20 mouse cellular contexts compared by ENCODE assay signal in the genomic region with DNA sequence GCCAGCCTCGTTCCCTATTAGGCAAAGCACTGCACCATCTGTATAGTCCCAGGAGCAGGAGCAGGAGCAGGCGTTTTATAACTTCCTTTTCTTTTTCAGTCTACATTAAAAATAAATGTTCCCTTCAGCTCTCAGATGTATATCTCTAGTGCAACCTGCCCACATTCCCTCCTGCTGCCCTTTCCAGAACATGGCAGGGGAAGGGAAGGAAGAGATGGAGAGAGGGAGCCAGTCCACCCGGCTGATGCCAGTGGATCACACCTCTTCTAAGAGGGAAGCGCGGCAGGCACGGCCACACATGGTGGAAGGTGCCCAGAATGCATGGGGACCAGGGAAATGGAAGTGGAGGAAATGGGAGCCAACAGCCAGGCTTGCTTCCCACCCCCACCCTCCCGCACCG. TPM values are rescaled to one million over a fixed set of nuclear protein-coding genes. Genes with fewer than 3 reads are reported as not detected.
DNase-seq lines count a peak whose midpoint lies in the region; ATAC-seq and TF ChIP-seq lines count a peak whose summit lies in the region.
"Had no signal": no experiment of that assay in that cellular context is flagged by ENCODE, and none has a peak within 500 bp of the region (broad histone marks: within the 10 kb centered on the region; RNA-seq: fewer than 3 reads in every experiment).

No protein-coding gene starts in this region.

- intact Hi-C loops in left cerebral cortex, postnatal 14 days (cut with DNase I): loop anchor here (5.0 kb wide), 1 partner anchor 56 kb away; a partner anchor contains a TSS

- H3K27me3 ChIP-seq in forebrain, embryonic 15.5 days: no peaks in the 10 kb centered on the region
- H3K27me3 ChIP-seq in forebrain, embryonic 12.5 days: no peaks in the 10 kb centered on the region
- H3K27me3 ChIP-seq in hindbrain, postnatal 0 days (ENCODE audit: insufficient read depth, low read length): no peaks in the 10 kb centered on the region
- H3K27me3 ChIP-seq: neural tube, embryonic 12.5 days had no signal

- no peak overlapping the region for H3K9ac ChIP-seq in forebrain, embryonic 15.5 days (replicated peaks)
- H3K9ac ChIP-seq in forebrain, embryonic 12.5 days: no peak overlapping the region
- no peak overlapping the region for H3K9ac ChIP-seq in hindbrain, postnatal 0 days (replicated peaks; ENCODE audit: low read length)
- H3K9ac ChIP-seq: hindbrain, embryonic 13.5 days; liver, postnatal 0 days; neural tube, embryonic 12.5 days had no signal

- no peak overlapping the region for H3K4me3 ChIP-seq in forebrain, embryonic 15.5 days
- H3K4me3 ChIP-seq in forebrain, embryonic 12.5 days (replicated peaks): no peak overlapping the region
- H3K4me3 ChIP-seq in hindbrain, postnatal 0 days (ENCODE audit: low read length): no peak overlapping the region
- H3K4me3 ChIP-seq: forebrain, embryonic 10.5 days; hindbrain, embryonic 13.5 days; neural tube, embryonic 12.5 days had no signal

- no peaks in the 10 kb centered on the region for H3K36me3 ChIP-seq in forebrain, embryonic 15.5 days
- H3K36me3 ChIP-seq in forebrain, embryonic 12.5 days (replicated peaks): no peaks in the 10 kb centered on the region
- H3K36me3 ChIP-seq in hindbrain, postnatal 0 days (ENCODE audit: insufficient read depth, low read length): no peaks in the 10 kb centered on the region
- H3K36me3 ChIP-seq: forebrain, embryonic 10.5 days; hindbrain, embryonic 13.5 days; neural tube, embryonic 12.5 days had no signal

- TF ChIP-seq CTCF in hindbrain, postnatal 0 days (IDR thresholded peaks at IDR 0.05; ENCODE audit: low read depth): no peak

- DNase-seq in layer of hippocampus, adult 9-11 months: peak; percentile 67
- DNase-seq in layer of hippocampus, adult 8-10 months (ENCODE audit: low spot score in 2 of 2): no peak
- DNase-seq in left cerebral cortex, postnatal 14 days (ENCODE audit: low spot score in 2 of 2): peak; percentile 53 to 79
- DNase-seq in right cerebral cortex, postnatal 36 days (ENCODE audit: low spot score in 2 of 2): peak; percentile 68 to 80
- no peak for DNase-seq in heart, adult 18-20 months
- no peak for DNase-seq in hindbrain, postnatal 0 days (ENCODE audit: low spot score)
- DNase-seq: cerebellum, adult 9-10 months; gastrocnemius, postnatal 14 days; kidney, postnatal 14 days; liver; liver, postnatal 0 days; lung, postnatal 14 days; thymus, adult 2 months had no signal

- ATAC-seq in forebrain, embryonic 15.5 days (replicated peaks): no peak
- no peak for ATAC-seq in forebrain, embryonic 12.5 days (ENCODE audit: low FRiP score)
- ATAC-seq in hindbrain, postnatal 0 days: no peak
- ATAC-seq: CD4-positive, CD25-positive, alpha-beta regulatory T cell, adult 4 months; intestine, embryonic 16.5 days; liver, postnatal 0 days had no signal

- H3K27ac ChIP-seq in forebrain, embryonic 15.5 days (replicated peaks): peak overlapping the region; percentile 60; the same call in 1 of the 2 replicates
- no peak overlapping the region for H3K27ac ChIP-seq in forebrain, embryonic 12.5 days
- no peak overlapping the region for H3K27ac ChIP-seq in hindbrain, postnatal 0 days
- H3K27ac ChIP-seq: forebrain, embryonic 10.5 days; hindbrain, embryonic 13.5 days; neural tube, embryonic 12.5 days had no signal

- no peaks in the 10 kb centered on the region for H3K9me3 ChIP-seq in forebrain, embryonic 15.5 days
- no peaks in the 10 kb centered on the region for H3K9me3 ChIP-seq in forebrain, embryonic 12.5 days
- H3K9me3 ChIP-seq in hindbrain, postnatal 0 days (ENCODE audit: low read length): no peaks in the 10 kb centered on the region
- H3K9me3 ChIP-seq: forebrain, embryonic 10.5 days; hindbrain, embryonic 13.5 days; neural tube, embryonic 12.5 days had no signal

- H3K4me1 ChIP-seq in forebrain, embryonic 15.5 days: peaks cover 8% of the 10 kb centered on the region
- H3K4me1 ChIP-seq in forebrain, embryonic 12.5 days: no peaks in the 10 kb centered on the region
- peaks cover 4% of the 10 kb centered on the region; the same call in 1 of the 2 replicates for H3K4me1 ChIP-seq in hindbrain, postnatal 0 days (ENCODE audit: insufficient read depth, low read length)
- H3K4me1 ChIP-seq: hindbrain, embryonic 13.5 days; neural tube, embryonic 12.5 days had no signal

- no peak overlapping the region for H3K4me2 ChIP-seq in forebrain, embryonic 15.5 days (replicated peaks)
- no peak overlapping the region for H3K4me2 ChIP-seq in forebrain, embryonic 12.5 days
- no peak overlapping the region for H3K4me2 ChIP-seq in hindbrain, postnatal 0 days (ENCODE audit: low read depth, low read length)
- H3K4me2 ChIP-seq: hindbrain, embryonic 13.5 days; neural tube, embryonic 12.5 days had no signal

- 52% methylated on average over 8 of the region's 8 CpGs for WGBS in forebrain, embryonic 15.5 days
- WGBS in forebrain, embryonic 12.5 days: 85% methylated on average over 8 of the region's 8 CpGs
- WGBS in hindbrain, postnatal 0 days: 79% methylated on average over 8 of the region's 8 CpGs

RNA-seq across cellular contexts. Expression of a gene that starts 56.7 kb away (rescaled TPM):
- 24.2 and 25.3 TPM in 2 replicates for polyA plus RNA-seq in forebrain, embryonic 15.5 days (2015; fragmentation: Nextera tagmentation; extraction: Ambion mirVana)
- 16.8 and 17.2 TPM in 2 replicates for polyA plus RNA-seq in forebrain, embryonic 12.5 days (2016; fragmentation: Nextera tagmentation; extraction: Ambion mirVana)
- total RNA-seq in layer of hippocampus, adult 8-10 months (2022): 100 to 1,000 TPM; 176 to 205 (median 188) TPM
- 100 to 1,000 TPM; 162 to 165 TPM for total RNA-seq in left cerebral cortex, postnatal 14 days (2021)
- 1 to 10 TPM; 2.8 to 5.7 TPM for total RNA-seq in heart, adult 18-20 months (2021)
- 144 and 151 TPM in 2 replicates for total RNA-seq in hindbrain, postnatal 0 days (2014; rRNA removed)
- polyA plus RNA-seq in hindbrain, postnatal 0 days (2015; fragmentation: Nextera tagmentation; extraction: Ambion mirVana): 108 and 115 TPM in 2 replicates

Comparison
In these comparisons a context has a peak if more than half of its experiments do, and no peak if none do; other contexts are left out.
1. DNase-seq: peak in layer of hippocampus, adult 9-11 months (single experiment), left cerebral cortex, postnatal 14 days (2 of 2) and right cerebral cortex, postnatal 36 days (2 of 2); none in layer of hippocampus, adult 8-10 months (0 of 2), heart, adult 18-20 months (0 of 2) and hindbrain, postnatal 0 days (single experiment).
2. RNA of a gene that starts 56.7 kb away (total RNA-seq): 176 to 205 TPM in layer of hippocampus, adult 8-10 months, 162 to 165 TPM in left cerebral cortex, postnatal 14 days and 144 to 151 TPM in hindbrain, postnatal 0 days; 2.8 to 5.7 TPM in heart, adult 18-20 months; every median in the first group is over 10 times any median in the second.